ENCODE assay signal across 9 mouse cellular contexts in the genomic region with DNA sequence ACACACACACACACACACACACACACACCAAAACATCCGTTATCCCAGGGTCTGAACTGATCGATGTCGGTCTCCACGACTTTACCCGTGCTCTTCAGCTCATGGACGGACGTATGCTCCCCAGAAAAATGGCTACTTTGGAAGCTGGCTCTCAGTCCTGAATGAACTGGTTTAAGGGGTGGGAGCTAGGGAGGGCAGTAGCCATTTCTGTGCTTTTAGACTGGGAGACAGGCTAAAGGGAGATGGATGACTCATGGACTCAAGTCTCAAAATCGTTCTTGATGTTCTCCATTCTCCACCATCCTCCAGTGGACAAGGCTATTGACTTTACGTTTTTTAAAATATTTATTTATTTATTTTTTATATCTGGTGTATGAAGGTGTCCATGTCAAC. TPM values are rescaled to one million over a fixed set of nuclear protein-coding genes. Genes with fewer than 3 reads are reported as not detected.
A peak's percentile ranks its signal among the peaks of the same experiment; 100 is the strongest.
DNase-seq lines count a peak whose midpoint lies in the region; ATAC-seq and TF ChIP-seq lines count a peak whose summit lies in the region.
"Had no signal": no experiment of that assay in that cellular context is flagged by ENCODE, and none has a peak within 500 bp of the region (broad histone marks: within the 10 kb centered on the region; RNA-seq: fewer than 3 reads in every experiment).

No protein-coding gene starts in this region.

- TF ChIP-seq CTCF in forebrain, postnatal 0 days (IDR thresholded peaks at IDR 0.05; ENCODE audit: low read depth) = no peak

- H3K4me1 ChIP-seq in heart, embryonic 16.5 days (ENCODE audit: control insufficient read depth, insufficient read depth, low read length) = peaks cover 14% of the 10 kb centered on the region; the same call in 1 of the 2 replicates
- H3K4me1 ChIP-seq in forebrain, postnatal 0 days (ENCODE audit: insufficient read depth) = no peaks in the 10 kb centered on the region
- H3K4me1 ChIP-seq in midbrain, embryonic 13.5 days (replicated peaks) = peaks cover 35% of the 10 kb centered on the region

- H3K9me3 ChIP-seq in heart, embryonic 16.5 days (replicated peaks; ENCODE audit: control insufficient read depth, low read length) = no peaks in the 10 kb centered on the region
- H3K9me3 ChIP-seq in forebrain, postnatal 0 days (ENCODE audit: low read length) = no peaks in the 10 kb centered on the region
- no peaks in the 10 kb centered on the region for H3K9me3 ChIP-seq in midbrain, embryonic 13.5 days
- H3K9me3 ChIP-seq: liver, embryonic 15.5 days had no signal

- H3K27ac ChIP-seq in heart, embryonic 16.5 days (ENCODE audit: low read length) = no peak overlapping the region
- peak overlapping the region; percentile 76; the same call in 1 of the 2 replicates for H3K27ac ChIP-seq in forebrain, postnatal 0 days (ENCODE audit: low read depth, low read length)
- no peak overlapping the region for H3K27ac ChIP-seq in midbrain, embryonic 13.5 days
- H3K27ac ChIP-seq: liver, embryonic 15.5 days had no signal

- ATAC-seq in heart, embryonic 16.5 days (replicated peaks; ENCODE audit: extremely low read depth, insufficient read depth, low FRiP score) = no peak
- no peak for ATAC-seq in forebrain, postnatal 0 days
- no peak for ATAC-seq in midbrain, embryonic 13.5 days

- DNase-seq in heart, adult 9 months (ENCODE audit: low spot score in 2 of 2) = no peak
- peak; percentile 72 for DNase-seq in R1 (ENCODE audit: low read depth, low spot score)
- DNase-seq in forebrain, postnatal 0 days = no peak
- DNase-seq in gastrocnemius, postnatal 4 days (ENCODE audit: low spot score in 2 of 2) = no peak
- no peak for DNase-seq in cerebellum, postnatal 14 days
- no peak for DNase-seq in c-Kit-positive CD71-positive TER-119-positive erythroid progenitor cells, embryonic 14.5 days (ENCODE audit: low spot score)

- peak overlapping the region; percentile 98 for H3K4me2 ChIP-seq in heart, embryonic 16.5 days (ENCODE audit: low read depth, low read length)
- H3K4me2 ChIP-seq in forebrain, postnatal 0 days (ENCODE audit: low read depth) = peak overlapping the region; percentile 80
- peak overlapping the region; percentile 98 for H3K4me2 ChIP-seq in midbrain, embryonic 13.5 days (replicated peaks)

- peak overlapping the region; percentile 77 for H3K4me3 ChIP-seq in heart, embryonic 16.5 days (ENCODE audit: low read length)
- H3K4me3 ChIP-seq in forebrain, postnatal 0 days (ENCODE audit: low read depth, low read length) = peak overlapping the region; percentile 75
- peak overlapping the region; percentile 65 for H3K4me3 ChIP-seq in midbrain, embryonic 13.5 days (replicated peaks)

- peak overlapping the region; percentile 75 for H3K9ac ChIP-seq in heart, embryonic 16.5 days (ENCODE audit: low read length)
- peak overlapping the region; percentile 74; the same call in 1 of the 2 replicates for H3K9ac ChIP-seq in forebrain, postnatal 0 days
- peak overlapping the region; percentile 75 for H3K9ac ChIP-seq in midbrain, embryonic 13.5 days (replicated peaks)
- H3K9ac ChIP-seq: liver, embryonic 15.5 days had no signal

- peaks cover 50% of the 10 kb centered on the region for H3K27me3 ChIP-seq in heart, embryonic 16.5 days (ENCODE audit: control insufficient read depth, insufficient read depth, low read length)
- H3K27me3 ChIP-seq in forebrain, postnatal 0 days (ENCODE audit: insufficient read depth, low read length) = no peaks in the 10 kb centered on the region
- H3K27me3 ChIP-seq in midbrain, embryonic 13.5 days = peaks cover 26% of the 10 kb centered on the region

- no peaks in the 10 kb centered on the region for H3K36me3 ChIP-seq in heart, embryonic 16.5 days (ENCODE audit: control insufficient read depth, insufficient read depth)
- no peaks in the 10 kb centered on the region for H3K36me3 ChIP-seq in forebrain, postnatal 0 days (ENCODE audit: insufficient read depth)
- peaks cover 12% of the 10 kb centered on the region for H3K36me3 ChIP-seq in midbrain, embryonic 13.5 days
- H3K36me3 ChIP-seq: liver, embryonic 15.5 days had no signal

- WGBS in heart, embryonic 16.5 days = 20% methylated on average over 9 of the region's 9 CpGs
- WGBS in forebrain, postnatal 0 days = 10% methylated on average over 9 of the region's 9 CpGs
- 15% methylated on average over 9 of the region's 9 CpGs for WGBS in midbrain, embryonic 13.5 days

RNA-seq across cellular contexts. Expression of a gene that starts 0.9 kb away (rescaled TPM):
- 5.6 and 5.8 TPM in 2 replicates for polyA plus RNA-seq in heart, embryonic 16.5 days (2015; fragmentation: Nextera tagmentation; extraction: Ambion mirVana)
- total RNA-seq in forebrain, postnatal 0 days (2014; rRNA removed) = 274 and 518 TPM in 2 replicates
- polyA plus RNA-seq in forebrain, postnatal 0 days (2015; fragmentation: Nextera tagmentation; extraction: Ambion mirVana) = 131 and 237 TPM in 2 replicates
- polyA plus RNA-seq in midbrain, embryonic 13.5 days (2015; fragmentation: Nextera tagmentation; extraction: Ambion mirVana) = 137 and 168 TPM in 2 replicates
- total RNA-seq in gastrocnemius, postnatal 4 days (2021) = 1 to 10 TPM; 1.5 to 1.7 TPM

RNA-seq across cellular contexts. Expression of a gene that starts 22.6 kb away (rescaled TPM):
- not detected in 2 replicates for polyA plus RNA-seq in heart, embryonic 16.5 days (2015; fragmentation: Nextera tagmentation; extraction: Ambion mirVana)
- not detected in 2 replicates for total RNA-seq in forebrain, postnatal 0 days (2014; rRNA removed)
- 0.48 and 0.51 TPM in 2 replicates for polyA plus RNA-seq in forebrain, postnatal 0 days (2015; fragmentation: Nextera tagmentation; extraction: Ambion mirVana)
- polyA plus RNA-seq in midbrain, embryonic 13.5 days (2015; fragmentation: Nextera tagmentation; extraction: Ambion mirVana) = 1.2 and 2.5 TPM in 2 replicates
- total RNA-seq in gastrocnemius, postnatal 4 days (2021) = not detected
- polyA plus RNA-seq: liver, embryonic 15.5 days had no signal

RNA-seq across cellular contexts. Expression of a gene that starts 37.1 kb away (rescaled TPM):
- polyA plus RNA-seq in heart, embryonic 16.5 days (2015; fragmentation: Nextera tagmentation; extraction: Ambion mirVana) = 1,600 and 1,609 TPM in 2 replicates
- total RNA-seq in forebrain, postnatal 0 days (2014; rRNA removed) = 105 and 115 TPM in 2 replicates
- 1,342 and 1,370 TPM in 2 replicates for polyA plus RNA-seq in forebrain, postnatal 0 days (2015; fragmentation: Nextera tagmentation; extraction: Ambion mirVana)
- polyA plus RNA-seq in midbrain, embryonic 13.5 days (2015; fragmentation: Nextera tagmentation; extraction: Ambion mirVana) = 1,443 and 1,564 TPM in 2 replicates
- 100 to 1,000 TPM; 842 to 874 TPM for total RNA-seq in gastrocnemius, postnatal 4 days (2021)

RNA-seq across cellular contexts. Expression of a gene that starts 40.7 kb away (rescaled TPM):
- polyA plus RNA-seq in heart, embryonic 16.5 days (2015; fragmentation: Nextera tagmentation; extraction: Ambion mirVana) = 140 and 155 TPM in 2 replicates
- total RNA-seq in forebrain, postnatal 0 days (2014; rRNA removed) = 76.6 and 106 TPM in 2 replicates
- polyA plus RNA-seq in forebrain, postnatal 0 days (2015; fragmentation: Nextera tagmentation; extraction: Ambion mirVana) = 59.4 and 67.0 TPM in 2 replicates
- polyA plus RNA-seq in midbrain, embryonic 13.5 days (2015; fragmentation: Nextera tagmentation; extraction: Ambion mirVana) = 69.2 and 70.5 TPM in 2 replicates
- total RNA-seq in gastrocnemius, postnatal 4 days (2021) = 10 to 100 TPM; 80.4 to 91.4 TPM

RNA-seq across cellular contexts. Expression of a gene that starts 57.8 kb away (rescaled TPM):
- polyA plus RNA-seq in heart, embryonic 16.5 days (2015; fragmentation: Nextera tagmentation; extraction: Ambion mirVana) = 50.8 and 52.6 TPM in 2 replicates
- total RNA-seq in forebrain, postnatal 0 days (2014; rRNA removed) = 16.8 and 27.1 TPM in 2 replicates
- 17.9 and 19.8 TPM in 2 replicates for polyA plus RNA-seq in forebrain, postnatal 0 days (2015; fragmentation: Nextera tagmentation; extraction: Ambion mirVana)
- 13.7 and 16.8 TPM in 2 replicates for polyA plus RNA-seq in midbrain, embryonic 13.5 days (2015; fragmentation: Nextera tagmentation; extraction: Ambion mirVana)
- total RNA-seq in gastrocnemius, postnatal 4 days (2021) = 10 to 100 TPM; 27.4 to 29.4 TPM

Comparison
In these comparisons a context has a peak if more than half of its experiments do, and no peak if none do; other contexts are left out.
1. RNA of a gene that starts 0.9 kb away (polyA plus RNA-seq): 131 to 237 TPM in forebrain, postnatal 0 days and 137 to 168 TPM in midbrain, embryonic 13.5 days; 5.6 to 5.8 TPM in heart, embryonic 16.5 days; every median in the first group is over 10 times any median in the second.
2. Peak in every context shown above with its lines, with median percentiles within 50 percentile points of each other: H3K4me2 ChIP-seq, H3K4me3 ChIP-seq and H3K9ac ChIP-seq.